In genomic region chr13:51830744-51831450, GRCm38 (mm10) we compare ENCODE assay signal across 9 mouse cellular contexts. TPM values are rescaled to one million over a fixed set of nuclear protein-coding genes. Genes with fewer than 3 reads are reported as not detected.
DNase-seq lines count a peak whose midpoint lies in the region; ATAC-seq and TF ChIP-seq lines count a peak whose summit lies in the region.
"Had no signal": no experiment of that assay in that cellular context is flagged by ENCODE, and none has a peak within 500 bp of the region (broad histone marks: within the 10 kb centered on the region; RNA-seq: fewer than 3 reads in every experiment).

No protein-coding gene starts in this region.

- H3K9ac ChIP-seq in heart, postnatal 0 days (replicated peaks; ENCODE audit: low read depth, low read length) = no peak overlapping the region
- no peak overlapping the region for H3K9ac ChIP-seq in heart, embryonic 11.5 days (ENCODE audit: low read depth, low read length)
- no peak overlapping the region for H3K9ac ChIP-seq in liver, postnatal 0 days (replicated peaks)
- H3K9ac ChIP-seq in forebrain, embryonic 11.5 days (ENCODE audit: low read length) = no peak overlapping the region
- H3K9ac ChIP-seq: neural tube, embryonic 13.5 days had no signal

- H3K36me3 ChIP-seq in heart, postnatal 0 days (replicated peaks; ENCODE audit: control insufficient read depth, insufficient read depth, low read length) = no peaks in the 10 kb centered on the region
- H3K36me3 ChIP-seq in heart, embryonic 11.5 days (ENCODE audit: control insufficient read depth, insufficient read depth, low read length) = no peaks in the 10 kb centered on the region
- H3K36me3 ChIP-seq in liver, postnatal 0 days (replicated peaks; ENCODE audit: insufficient read depth, low read length) = no peaks in the 10 kb centered on the region
- no peaks in the 10 kb centered on the region for H3K36me3 ChIP-seq in forebrain, embryonic 11.5 days (ENCODE audit: control insufficient read depth, insufficient read depth, low read length)
- H3K36me3 ChIP-seq: neural tube, embryonic 13.5 days had no signal

- H3K4me1 ChIP-seq in heart, postnatal 0 days (ENCODE audit: control insufficient read depth, insufficient read depth) = peaks cover 12% of the 10 kb centered on the region; the same call in 1 of the 2 replicates
- peaks cover 5% of the 10 kb centered on the region; the same call in 1 of the 2 replicates for H3K4me1 ChIP-seq in heart, embryonic 11.5 days (ENCODE audit: control insufficient read depth, insufficient read depth, low read length)
- H3K4me1 ChIP-seq in liver, postnatal 0 days (ENCODE audit: insufficient read depth) = peaks cover 15% of the 10 kb centered on the region
- 0 out of 2 replicates have a peak, but pooled peaks cover 2% of the 10 kb centered on the region for H3K4me1 ChIP-seq in forebrain, embryonic 11.5 days (replicated peaks; ENCODE audit: control insufficient read depth, insufficient read depth, low read length)

- 29% methylated on average over 10 of the region's 10 CpGs for WGBS in heart, postnatal 0 days
- 29% methylated on average over 10 of the region's 10 CpGs for WGBS in heart, embryonic 11.5 days (ENCODE audit: insufficient replicate concordance)
- WGBS in liver, postnatal 0 days (ENCODE audit: insufficient replicate concordance) = 34% methylated on average over 10 of the region's 10 CpGs
- WGBS in forebrain, embryonic 11.5 days = 26% methylated on average over 10 of the region's 10 CpGs

- H3K27me3 ChIP-seq in heart, postnatal 0 days (ENCODE audit: control insufficient read depth, insufficient read depth, low read length) = no peaks in the 10 kb centered on the region
- H3K27me3 ChIP-seq in heart, embryonic 11.5 days (ENCODE audit: control insufficient read depth, insufficient read depth, low read length) = no peaks in the 10 kb centered on the region
- H3K27me3 ChIP-seq in liver, postnatal 0 days (ENCODE audit: insufficient read depth, low read length) = no peaks in the 10 kb centered on the region
- no peaks in the 10 kb centered on the region; the same call in 1 of the 2 replicates for H3K27me3 ChIP-seq in forebrain, embryonic 11.5 days (ENCODE audit: control insufficient read depth, insufficient read depth, low read length)
- H3K27me3 ChIP-seq: neural tube, embryonic 13.5 days had no signal

- ATAC-seq in heart, postnatal 0 days (ENCODE audit: insufficient read depth, low read depth) = no peak
- ATAC-seq in heart, embryonic 11.5 days (replicated peaks; ENCODE audit: insufficient number of reproducible peaks, low FRiP score, low TSS enrichment) = no peak
- ATAC-seq in common myeloid progenitor, adult 5-6 weeks (replicated peaks; ENCODE audit: low read depth, poor library complexity, severe bottlenecking) = peak; percentile 74; the same call in 1 of the 2 replicates
- ATAC-seq in liver, postnatal 0 days = no peak
- no peak for ATAC-seq in forebrain, embryonic 11.5 days (replicated peaks; ENCODE audit: low FRiP score)

- peak; percentile 66 for DNase-seq in heart, postnatal 0 days (ENCODE audit: low spot score)
- peak; percentile 21 for DNase-seq in urinary bladder, postnatal 14 days (ENCODE audit: low spot score)
- DNase-seq in urinary bladder, postnatal 4 days (ENCODE audit: low spot score in 2 of 2) = no peak
- peak; percentile 58 for DNase-seq in liver, postnatal 0 days
- peak; percentile 31 to 39 for DNase-seq in thymus, postnatal 36 days
- DNase-seq in forebrain, embryonic 11.5 days (ENCODE audit: low spot score) = no peak

- no peak overlapping the region for H3K4me2 ChIP-seq in heart, postnatal 0 days (ENCODE audit: low read depth, low read length)
- no peak overlapping the region for H3K4me2 ChIP-seq in heart, embryonic 11.5 days
- H3K4me2 ChIP-seq in liver, postnatal 0 days (ENCODE audit: low read depth, low read length) = no peak overlapping the region
- no peak overlapping the region for H3K4me2 ChIP-seq in forebrain, embryonic 11.5 days (ENCODE audit: low read depth, low read length, severe bottlenecking)
- H3K4me2 ChIP-seq: neural tube, embryonic 13.5 days had no signal

- TF ChIP-seq CTCF in heart, postnatal 0 days (IDR thresholded peaks at IDR 0.05; ENCODE audit: low read depth) = peak; percentile 75
- TF ChIP-seq CTCF in liver, postnatal 0 days (IDR thresholded peaks at IDR 0.05; ENCODE audit: low read depth) = peak; percentile 85

- H3K4me3 ChIP-seq in heart, postnatal 0 days (ENCODE audit: low read depth, low read length) = no peak overlapping the region
- no peak overlapping the region for H3K4me3 ChIP-seq in heart, embryonic 11.5 days (ENCODE audit: low read depth, low read length)
- no peak overlapping the region for H3K4me3 ChIP-seq in liver, postnatal 0 days (ENCODE audit: low read depth, low read length)
- no peak overlapping the region for H3K4me3 ChIP-seq in forebrain, embryonic 11.5 days (ENCODE audit: low read depth, low read length)
- H3K4me3 ChIP-seq: neural tube, embryonic 13.5 days had no signal

- TF ChIP-seq EP300 in heart, postnatal 0 days (IDR thresholded peaks at IDR 0.05; ENCODE audit: low read depth) = no peak
- TF ChIP-seq EP300 in liver, postnatal 0 days (IDR thresholded peaks at IDR 0.05; ENCODE audit: low read depth) = no peak

- no peaks in the 10 kb centered on the region for H3K9me3 ChIP-seq in heart, postnatal 0 days (replicated peaks; ENCODE audit: control insufficient read depth, low read length)
- no peaks in the 10 kb centered on the region; the same call in 1 of the 2 replicates for H3K9me3 ChIP-seq in heart, embryonic 11.5 days (replicated peaks; ENCODE audit: control insufficient read depth, low read length)
- no peaks in the 10 kb centered on the region for H3K9me3 ChIP-seq in liver, postnatal 0 days (ENCODE audit: low read length)
- H3K9me3 ChIP-seq in forebrain, embryonic 11.5 days (ENCODE audit: control insufficient read depth, low read length) = no peaks in the 10 kb centered on the region
- H3K9me3 ChIP-seq: neural tube, embryonic 13.5 days had no signal

- no peak overlapping the region for H3K27ac ChIP-seq in heart, postnatal 0 days (ENCODE audit: low read depth)
- H3K27ac ChIP-seq in heart, embryonic 11.5 days (ENCODE audit: low read depth, low read length) = no peak overlapping the region
- no peak overlapping the region for H3K27ac ChIP-seq in liver, postnatal 0 days (ENCODE audit: low read depth)
- H3K27ac ChIP-seq in forebrain, embryonic 11.5 days (ENCODE audit: low read depth, low read length) = no peak overlapping the region
- H3K27ac ChIP-seq: neural tube, embryonic 13.5 days had no signal

RNA-seq across cellular contexts. Expression of gene Gadd45g, which starts 15.6 kb away (rescaled TPM):
- 18.7 and 30.4 TPM in 2 replicates for total RNA-seq in heart, postnatal 0 days (2014; rRNA removed; ENCODE audit: low replicate concordance)
- 33.2 and 46.6 TPM in 2 replicates for polyA plus RNA-seq in heart, postnatal 0 days (2015; fragmentation: Nextera tagmentation; extraction: Ambion mirVana)
- 45.3 and 48.9 TPM in 2 replicates for polyA plus RNA-seq in heart, embryonic 11.5 days (2014; fragmentation: Nextera tagmentation; extraction: Ambion mirVana)
- 4.5 and 10.1 TPM in 2 replicates for total RNA-seq in common myeloid progenitor, adult 5-6 weeks (2017)
- 16.3 and 20.6 TPM in 2 replicates for polyA plus RNA-seq in liver, postnatal 0 days (2015; fragmentation: Nextera tagmentation; extraction: Ambion mirVana)
- polyA plus RNA-seq in forebrain, embryonic 11.5 days (2014; fragmentation: Nextera tagmentation; extraction: Ambion mirVana) = 157 and 169 TPM in 2 replicates

RNA-seq across cellular contexts. Expression of gene Sema4d, which starts 37.4 kb away (rescaled TPM):
- 11.6 and 12.6 TPM in 2 replicates for total RNA-seq in heart, postnatal 0 days (2014; rRNA removed; ENCODE audit: low replicate concordance)
- polyA plus RNA-seq in heart, postnatal 0 days (2015; fragmentation: Nextera tagmentation; extraction: Ambion mirVana) = 16.7 and 18.2 TPM in 2 replicates
- 11.0 and 13.7 TPM in 2 replicates for polyA plus RNA-seq in heart, embryonic 11.5 days (2014; fragmentation: Nextera tagmentation; extraction: Ambion mirVana)
- total RNA-seq in common myeloid progenitor, adult 5-6 weeks (2017) = 30.5 and 33.0 TPM in 2 replicates
- polyA plus RNA-seq in liver, postnatal 0 days (2015; fragmentation: Nextera tagmentation; extraction: Ambion mirVana) = 2.9 and 3.9 TPM in 2 replicates
- 8.3 and 8.4 TPM in 2 replicates for polyA plus RNA-seq in forebrain, embryonic 11.5 days (2014; fragmentation: Nextera tagmentation; extraction: Ambion mirVana)

Comparison
In these comparisons a context has a peak if more than half of its experiments do, and no peak if none do; other contexts are left out.
1. DNase-seq: peak in heart, postnatal 0 days (single experiment), urinary bladder, postnatal 14 days (single experiment), liver, postnatal 0 days (single experiment) and thymus, postnatal 36 days (2 of 2); none in urinary bladder, postnatal 4 days (0 of 2) and forebrain, embryonic 11.5 days (single experiment).